Mouse (Mus musculus): ENCODE measurements around the gene Gde1.

Gde1 gene

GRCm38 (mm10) chr7:118706488-118706887 is 910 bp upstream of the Gde1 start:
- DNase-seq (ENCODE audit: low read depth, low spot score): no peak

- peak; percentile 48 for DNase-seq (ENCODE audit: low read depth, low spot score)
Observed at GRCm38 (mm10) chr7:118706051-118706450, 473 bp upstream of the Gde1 start.

GRCm38 (mm10) chr7:118704001-118704850 is 1.4 kb downstream of the Gde1 start:
- no peak for DNase-seq (ENCODE audit: low read depth, low spot score)

- DNase-seq (ENCODE audit: low read depth, low spot score): no peak
Observed at GRCm38 (mm10) chr7:118703144-118703561, 2.4 kb downstream of the Gde1 start.

- no peak for DNase-seq (ENCODE audit: low read depth, low spot score)
Observed at GRCm38 (mm10) chr7:118698882-118699281, 6.7 kb downstream of the Gde1 start.

GRCm38 (mm10) chr7:118697168-118697567 is 8.4 kb downstream of the Gde1 start:
- no peak for DNase-seq (ENCODE audit: low read depth, low spot score)

GRCm38 (mm10) chr7:118696146-118696545 is 9.4 kb downstream of the Gde1 start:
- no peak for DNase-seq (ENCODE audit: low read depth, low spot score)

- DNase-seq (ENCODE audit: low read depth, low spot score): no peak
Observed at GRCm38 (mm10) chr7:118691287-118691686, 14.3 kb downstream of the Gde1 start.

GRCm38 (mm10) chr7:118689088-118689487 is 16.5 kb downstream of the Gde1 start:
- no peak for DNase-seq (ENCODE audit: low read depth, low spot score)

- peak; percentile 82 for DNase-seq (ENCODE audit: low read depth, low spot score)
Observed at GRCm38 (mm10) chr7:118688199-118688598, 17.4 kb downstream of the Gde1 start.

- DNase-seq (ENCODE audit: low read depth, low spot score): no peak
Observed at GRCm38 (mm10) chr7:118676826-118677225, 28.8 kb downstream of the Gde1 start.

GRCm38 (mm10) chr7:118670142-118670541 is 35.4 kb downstream of the Gde1 start:
- no peak for DNase-seq (ENCODE audit: low read depth, low spot score)

- no peak for DNase-seq (ENCODE audit: low read depth, low spot score)
Observed at GRCm38 (mm10) chr7:118667773-118668172, 37.8 kb downstream of the Gde1 start.

GRCm38 (mm10) chr7:118656730-118657129 is 48.8 kb downstream of the Gde1 start:
- DNase-seq (ENCODE audit: low read depth, low spot score): peak; percentile 75

- DNase-seq (ENCODE audit: low read depth, low spot score): peak; percentile 67
Observed at GRCm38 (mm10) chr7:118652572-118653295, 52.8 kb downstream of the Gde1 start.

GRCm38 (mm10) chr7:118650891-118651290 is 54.7 kb downstream of the Gde1 start:
- DNase-seq (ENCODE audit: low read depth, low spot score): no peak

- DNase-seq (ENCODE audit: low read depth, low spot score): no peak
Observed at GRCm38 (mm10) chr7:118650119-118650518, 55.5 kb downstream of the Gde1 start.

GRCm38 (mm10) chr7:118649328-118649727 is 56.2 kb downstream of the Gde1 start:
- DNase-seq (ENCODE audit: low read depth, low spot score): no peak

GRCm38 (mm10) chr7:118646237-118646636 is 59.3 kb downstream of the Gde1 start:
- no peak for DNase-seq (ENCODE audit: low read depth, low spot score)

Data from ES-CJ7 (cell line).